Mouse (Mus musculus) lung, postnatal 0 days (tissue): ENCODE data around the gene Arrb2. TPM values are rescaled to one million over a fixed set of nuclear protein-coding genes. Genes with fewer than 3 reads are reported as not detected.
A peak's percentile ranks its signal among the peaks of the same experiment; 100 is the strongest.

Source experiments
- ATAC-seq: fragments of 200-750 bp; cut with Nextera tagmentation; 2 replicates; pipeline ENCODE4 v1.8.0; 2017; ENCODE audit warnings: moderate library complexity
- DNase-seq: peaks from one replicate; pipeline ENCODE4 v3.0.0-alpha.2; 2016; ENCODE audit warnings: low spot score
- H3K27ac ChIP-seq: fragments of 300-500 bp; sonication (generic); 2 replicates; pipeline ENCODE4 v1.5.1; 2014; ENCODE audit warnings: antibody characterized with exemption, mild to moderate bottlenecking, low read length, mixed read lengths
- H3K27me3 ChIP-seq: fragments of 300-500 bp; sonication (generic); replicated peaks from 2 replicates; pipeline ENCODE4 v1.6.1; 2014; ENCODE audit warnings: low read length, mixed read lengths; ENCODE audit not compliant: insufficient read depth
- H3K36me3 ChIP-seq: fragments of 300-500 bp; sonication (generic); 2 replicates; pipeline ENCODE4 v1.6.1; 2014; ENCODE audit warnings: low read length, mixed read lengths; ENCODE audit not compliant: insufficient read depth
- H3K4me1 ChIP-seq: fragments of 300-500 bp; sonication (generic); 2 replicates; pipeline ENCODE4 v1.6.1; 2014; ENCODE audit warnings: antibody characterized with exemption, low read depth, low read length, mixed read lengths; ENCODE audit not compliant: insufficient read depth
- H3K4me2 ChIP-seq: fragments of 300-500 bp; sonication (generic); replicated peaks from 2 replicates; pipeline ENCODE4 v1.6.1; 2014; ENCODE audit warnings: low read depth, mild to moderate bottlenecking, low read length, moderate library complexity, mixed read lengths
- H3K4me3 ChIP-seq: fragments of 300-500 bp; sonication (generic); 2 replicates; pipeline ENCODE4 v1.5.1; 2014; ENCODE audit warnings: low read depth, low read length
- H3K9ac ChIP-seq: fragments of 300-500 bp; sonication (generic); replicated peaks from 2 replicates; pipeline ENCODE4 v1.6.1; 2014; ENCODE audit warnings: low read depth, mild to moderate bottlenecking
- H3K9me3 ChIP-seq: fragments of 300-500 bp; sonication (generic); 2 replicates; pipeline ENCODE4 v1.6.1; 2016; ENCODE audit warnings: low read length, mixed read lengths
- CTCF ChIP-seq: IDR thresholded peaks from 2 replicates; pipeline ENCODE4 v1.5.1; 2016; ENCODE audit warnings: antibody characterized with exemption, mild to moderate bottlenecking
- EP300 ChIP-seq: IDR thresholded peaks from 2 replicates; pipeline ENCODE4 v1.6.1; 2016; ENCODE audit warnings: antibody characterized with exemption, mild to moderate bottlenecking, control low read depth
- WGBS: fragments of 180-500 bp; shearing (Covaris S2); extraction: QIAGEN DNeasy Blood & Tissue Kit; methylation state at CpG from one replicate; pipeline ENCODE4 v1.1.7; 2014; 5-methylcytosine and 5-hydroxymethylcytosine counted together
- polyA plus RNA-seq: library from polyadenylated mRNA; unstranded; fragments of >200 nt; fragmentation: Nextera tagmentation; extraction: Ambion mirVana; gene quantifications from 2 replicates; pipeline ENCODE4 v1.2.1, GENCODE M21; 2015

Gene Arrb2
- 12.7 and 13.7 TPM in 2 replicates for polyA plus RNA-seq

DNA sequence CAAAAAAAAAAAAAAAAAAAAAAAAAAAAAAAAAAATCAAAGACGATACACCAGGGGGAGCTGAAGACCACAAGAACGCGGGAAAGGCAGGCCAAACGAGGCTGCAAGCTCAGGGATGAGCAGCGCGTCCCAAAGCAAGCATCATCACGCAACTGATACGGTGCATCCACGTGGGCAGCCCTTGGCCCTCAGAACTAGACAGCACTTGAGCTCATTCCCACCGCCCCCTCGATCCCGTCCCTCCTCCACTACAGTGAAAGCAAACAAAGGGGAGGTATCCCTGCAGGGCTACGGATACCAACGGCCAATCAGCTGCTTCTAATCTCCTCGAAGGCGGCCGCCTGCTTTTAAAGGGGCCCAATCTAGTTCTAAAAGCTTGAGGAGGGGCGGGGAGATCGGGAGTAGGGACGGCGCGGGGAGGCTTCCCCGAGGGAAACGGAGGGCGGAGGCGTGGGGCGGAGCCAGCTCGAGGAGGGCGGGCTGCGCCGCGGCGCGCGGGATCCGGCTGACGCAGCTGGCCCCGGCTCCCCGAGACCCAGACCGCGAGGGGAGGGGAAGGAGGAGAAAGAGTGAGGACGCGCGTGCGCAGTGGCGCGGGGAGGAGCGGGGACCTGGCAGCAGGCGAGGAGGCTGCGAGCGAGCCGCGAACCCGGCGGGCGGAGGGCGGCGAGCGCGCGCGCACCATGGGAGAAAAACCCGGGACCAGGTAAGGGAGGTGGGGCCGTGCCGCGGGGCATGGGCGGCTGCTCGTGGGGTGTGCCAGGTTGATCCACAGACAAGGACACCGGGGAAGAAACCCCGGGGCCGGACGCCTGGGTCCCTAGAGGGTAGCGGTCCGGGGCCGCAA lies at the start of gene Arrb2:
Arrb2 (plus strand) TSS at position 588 of the 847 bp plus-strand sequence.
- no peaks in the 10 kb centered on the region for H3K9me3 ChIP-seq
- no peaks in the 10 kb centered on the region for H3K27me3 ChIP-seq
- peak; percentile 38; the same call in 1 of the 2 replicates for TF ChIP-seq EP300
- TF ChIP-seq CTCF, result peak; percentile 72
- ATAC-seq (peak; percentile 96), DNase-seq (peak; percentile 99)
- peaks cover 6% of the 10 kb centered on the region; the same call in 1 of the 2 replicates for H3K4me1 ChIP-seq
- H3K4me3 ChIP-seq, result peak within 1 kb of the TSS; percentile 65
- peak within 1 kb of the TSS; percentile 71; the same call in 1 of the 2 replicates for H3K27ac ChIP-seq
- H3K36me3 ChIP-seq, result 0 out of 2 replicates have a peak, but pooled peaks cover 6% of the 10 kb centered on the region
- under 1% methylated on average over 67 of the region's 75 CpGs for WGBS
- H3K4me2 ChIP-seq, result peak within 1 kb of the TSS; percentile 89
- H3K9ac ChIP-seq, result peak within 1 kb of the TSS; percentile 51; the same call in 1 of the 2 replicates

- H3K4me3 ChIP-seq, result no peak overlapping the region
- H3K36me3 ChIP-seq, result no peaks in the 10 kb centered on the region
- DNase-seq, result no peak
- no peak overlapping the region for H3K27ac ChIP-seq
- H3K4me2 ChIP-seq, result no peak overlapping the region
- no peaks in the 10 kb centered on the region for H3K4me1 ChIP-seq
- no peaks in the 10 kb centered on the region for H3K27me3 ChIP-seq
- TF ChIP-seq EP300 (no peak), CTCF (no peak)
- no peak overlapping the region for H3K9ac ChIP-seq
- no peaks in the 10 kb centered on the region for H3K9me3 ChIP-seq
- 79% methylated on average over 3 of the region's 3 CpGs for WGBS
- no peak for ATAC-seq
These were observed 48.3 kb upstream of the Arrb2 start for GRCm38 (mm10) chr11:70384136-70384535.

GRCm38 (mm10) chr11:70387436-70387835 lies 45.0 kb upstream of the Arrb2 start:
- Histone ChIP-seq H3K4me2 (no peak overlapping the region), H3K27me3 (no peaks in the 10 kb centered on the region), H3K9ac (no peak overlapping the region), H3K4me3 (no peak overlapping the region), H3K36me3 (no peaks in the 10 kb centered on the region), H3K9me3 (no peaks in the 10 kb centered on the region), H3K4me1 (no peaks in the 10 kb centered on the region), H3K27ac (no peak overlapping the region)
- WGBS, result 84% methylated on average over 5 of the region's 5 CpGs
- TF ChIP-seq CTCF (no peak), EP300 (no peak)
- DNase-seq, result no peak
- no peak for ATAC-seq

- no peak for DNase-seq
These were observed 43.0 kb upstream of the Arrb2 start for GRCm38 (mm10) chr11:70389421-70389820.

GRCm38 (mm10) chr11:70403598-70403997 lies 28.8 kb upstream of the Arrb2 start:
- Histone ChIP-seq H3K9me3 (no peaks in the 10 kb centered on the region), H3K4me2 (no peak overlapping the region), H3K4me3 (no peak overlapping the region), H3K9ac (no peak overlapping the region), H3K27ac (no peak overlapping the region), H3K27me3 (no peaks in the 10 kb centered on the region), H3K4me1 (no peaks in the 10 kb centered on the region), H3K36me3 (peaks cover 7% of the 10 kb centered on the region; the same call in 1 of the 2 replicates)
- ATAC-seq (peak; percentile 48), DNase-seq (peak; percentile 72)
- no peak for TF ChIP-seq CTCF
- no peak for TF ChIP-seq EP300
- WGBS, result 53% methylated on average over 2 of the region's 2 CpGs

More at GRCm38 (mm10) chr11:70389421-70389820, 43.0 kb upstream of the Arrb2 start:
- no peak overlapping the region for H3K4me3 ChIP-seq
- H3K9ac ChIP-seq, result no peak overlapping the region
- H3K27me3 ChIP-seq, result no peaks in the 10 kb centered on the region
- peaks cover 7% of the 10 kb centered on the region; the same call in 1 of the 2 replicates for H3K36me3 ChIP-seq
- no peaks in the 10 kb centered on the region for H3K9me3 ChIP-seq
- 74% methylated on average over 5 of the region's 5 CpGs for WGBS
- no peaks in the 10 kb centered on the region for H3K4me1 ChIP-seq
- no peak for TF ChIP-seq EP300
- no peak for TF ChIP-seq CTCF
- no peak overlapping the region for H3K4me2 ChIP-seq
- no peak for ATAC-seq
- H3K27ac ChIP-seq, result no peak overlapping the region

DNA sequence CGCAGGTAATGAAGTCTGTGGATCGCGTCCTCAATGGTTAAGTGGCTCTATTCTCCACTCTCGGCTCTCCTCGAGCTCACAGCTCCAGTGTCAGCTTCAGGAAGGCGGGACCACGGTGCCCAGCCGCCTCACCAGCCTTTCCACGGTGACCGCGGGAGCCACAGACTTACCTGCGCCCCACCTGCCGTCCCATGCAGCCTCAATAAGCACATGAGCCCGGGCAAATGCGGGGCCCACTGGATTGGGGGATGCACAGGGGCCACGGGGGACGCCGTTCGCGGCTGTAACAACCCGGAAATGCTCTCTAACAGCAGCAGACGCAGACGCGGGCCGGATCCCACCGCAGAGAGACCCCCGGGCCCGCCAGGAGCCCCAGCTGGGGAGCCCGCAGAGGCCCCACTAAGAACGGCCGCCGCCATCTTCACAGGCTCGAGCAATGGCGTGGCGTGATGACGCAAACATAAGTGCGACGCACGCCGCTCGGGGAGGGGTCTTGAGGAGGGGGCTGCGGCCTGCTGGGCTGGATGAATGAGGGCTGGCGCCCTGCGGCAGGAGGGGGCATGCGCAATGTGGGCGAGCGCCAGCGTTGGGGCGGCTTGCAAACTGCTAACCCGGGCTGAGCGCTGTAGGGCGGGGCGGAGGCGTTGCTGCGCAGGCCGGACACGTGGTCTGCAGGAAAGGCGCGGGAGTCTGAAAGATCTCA lies 22.7 kb upstream of the Arrb2 start, which contains the start of gene Pelp1:
Pelp1 (minus strand) TSS at position 438 of the 703 bp plus-strand sequence.
- peak within 1 kb of the TSS; percentile 84 for H3K4me3 ChIP-seq
- peak within 1 kb of the TSS; percentile 83 for H3K27ac ChIP-seq
- WGBS, result under 1% methylated on average over 59 of the region's 59 CpGs
- peak; percentile 96 for ATAC-seq
- peak; percentile 92 for DNase-seq
- no peaks in the 10 kb centered on the region for H3K36me3 ChIP-seq
- no peaks in the 10 kb centered on the region for H3K9me3 ChIP-seq
- no peaks in the 10 kb centered on the region for H3K27me3 ChIP-seq
- H3K4me2 ChIP-seq, result peak within 1 kb of the TSS; percentile 94
- peak within 1 kb of the TSS; percentile 92 for H3K9ac ChIP-seq
- peaks cover 8% of the 10 kb centered on the region; the same call in 1 of the 2 replicates for H3K4me1 ChIP-seq
- 0 out of 2 replicates have a peak, but pooled peaks have one; percentile 2 for TF ChIP-seq CTCF
- no peak for TF ChIP-seq EP300
